Mouse (Mus musculus) hindbrain, embryonic 10.5 days (tissue): ENCODE data around the gene Tdg. TPM values are rescaled to one million over a fixed set of nuclear protein-coding genes. Genes with fewer than 3 reads are reported as not detected.
"Not testable (repeated sequence)": the region's sequence is repeated elsewhere in the genome, so short reads cannot be mapped to it uniquely, and the experiment has no call there.

Experiments used
- DNase-seq: peaks from one replicate; pipeline ENCODE4 v3.0.0-alpha.2; 2017; ENCODE audit warnings: low spot score
- H3K27ac ChIP-seq: fragments of 300-500 bp; sonication (generic); 2 replicates; pipeline ENCODE4 v1.5.1; 2016; ENCODE audit warnings: mild to moderate bottlenecking, moderate library complexity
- H3K27me3 ChIP-seq: fragments of 300-500 bp; sonication (generic); 2 replicates; pipeline ENCODE4 v1.6.1; 2016; ENCODE audit warnings: mild to moderate bottlenecking; ENCODE audit not compliant: poor library complexity, insufficient read depth, severe bottlenecking
- H3K36me3 ChIP-seq: fragments of 300-500 bp; sonication (generic); 2 replicates; pipeline ENCODE4 v1.6.1; 2016; ENCODE audit warnings: mild to moderate bottlenecking, moderate library complexity
- H3K4me1 ChIP-seq: fragments of 300-500 bp; sonication (generic); replicated peaks from 2 replicates; pipeline ENCODE4 v1.6.1; 2016; ENCODE audit warnings: mild to moderate bottlenecking
- H3K4me3 ChIP-seq: fragments of 300-500 bp; sonication (generic); 2 replicates; pipeline ENCODE4 v1.5.1; 2016; ENCODE audit warnings: mild to moderate bottlenecking, moderate library complexity
- H3K9me3 ChIP-seq: fragments of 300-500 bp; sonication (generic); 2 replicates; pipeline ENCODE4 v1.6.1; 2016; ENCODE audit warnings: mild to moderate bottlenecking, moderate library complexity
- WGBS: fragments of 180-500 bp; shearing (Covaris S2); methylation state at CpG from one replicate; pipeline ENCODE4 v1.1.7; 2016; 5-methylcytosine and 5-hydroxymethylcytosine counted together
- polyA plus RNA-seq: library from polyadenylated mRNA; unstranded; fragments of >200 nt; fragmentation: Nextera tagmentation; extraction: Ambion mirVana; gene quantifications from 2 replicates; pipeline ENCODE4 v1.2.1, GENCODE M21; 2016

The Tdg gene
- 264 and 265 TPM in 2 replicates for polyA plus RNA-seq

DNA sequence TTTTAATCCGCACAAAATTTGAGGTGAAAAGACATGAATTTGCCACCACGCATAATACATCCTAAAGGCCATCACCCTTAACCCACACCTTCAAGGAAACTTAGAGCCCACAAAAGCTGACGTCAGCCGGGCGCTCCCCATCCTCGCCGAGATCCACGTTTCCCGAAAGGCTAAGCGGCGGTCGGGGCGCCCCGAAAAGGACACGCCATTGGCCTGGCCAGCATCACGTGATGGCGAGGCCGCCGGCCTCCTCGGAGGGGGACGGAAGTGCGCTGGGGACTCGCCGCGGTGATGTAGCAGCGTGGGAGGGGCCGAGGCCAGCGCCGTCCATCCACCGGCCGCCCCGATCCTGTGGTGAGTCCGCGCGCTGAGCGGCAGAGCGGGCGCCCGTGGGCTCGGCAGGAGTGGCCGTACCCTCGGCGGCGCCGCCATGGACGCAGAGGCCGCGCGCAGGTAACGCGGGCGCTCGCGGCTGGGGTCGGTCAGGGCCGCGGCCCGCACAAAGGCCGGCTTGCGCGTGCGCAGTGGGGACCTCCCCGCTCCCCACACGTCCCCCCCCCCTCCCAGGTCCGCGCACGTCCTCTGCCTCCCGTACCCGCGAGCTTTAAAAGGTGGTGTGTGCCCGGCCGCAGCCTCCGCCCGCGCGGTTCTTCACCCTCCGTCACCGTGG is at the start of gene Tdg:
Gene Tdg (plus strand): TSS at position 243 of the 670 bp plus-strand sequence.
- not testable (repeated sequence) for H3K27me3 ChIP-seq, H3K9me3 ChIP-seq
- Histone ChIP-seq H3K36me3 (peaks cover 37% of the 10 kb centered on the region), H3K27ac (peak within 1 kb of the TSS; percentile 97), H3K4me3 (peak within 1 kb of the TSS; percentile 85), H3K4me1 (peaks cover 24% of the 10 kb centered on the region)
- 3% methylated on average over 69 of the region's 78 CpGs for WGBS
- peak; percentile 93 for DNase-seq

GRCm38 (mm10) chr10:82589673-82590072 is 40.0 kb upstream of the Tdg start:
- not testable (repeated sequence) for H3K4me1 ChIP-seq, H3K4me3 ChIP-seq, H3K27ac ChIP-seq, H3K36me3 ChIP-seq, DNase-seq, H3K27me3 ChIP-seq, H3K9me3 ChIP-seq
- 90% methylated on average over 9 of the region's 9 CpGs for WGBS

DNA sequence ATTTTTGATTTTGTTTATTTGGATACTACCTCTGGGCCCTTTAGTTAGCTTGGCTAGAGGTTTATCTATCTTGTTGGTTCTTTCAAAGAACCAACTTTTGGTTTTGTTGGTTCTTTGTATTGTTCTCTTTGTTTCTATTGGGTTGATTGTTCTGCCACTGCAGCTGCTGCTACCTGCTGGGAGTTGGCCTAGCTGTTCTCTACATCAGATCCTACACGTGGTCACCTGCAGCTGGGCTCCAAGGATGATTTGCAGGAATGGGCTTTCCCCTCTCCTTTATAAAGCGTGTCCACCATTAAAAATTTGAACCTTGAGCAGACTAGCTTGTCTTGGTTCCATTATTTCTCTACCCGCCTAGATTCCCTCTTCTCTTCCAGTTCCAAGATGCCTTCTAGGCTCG is 35.2 kb upstream of the Tdg start:
- DNase-seq, H3K27me3 ChIP-seq, H3K27ac ChIP-seq, H3K9me3 ChIP-seq, H3K4me3 ChIP-seq, H3K36me3 ChIP-seq, H3K4me1 ChIP-seq: not testable (repeated sequence)
- 70% methylated on average over 4 of the region's 4 CpGs for WGBS

- no peaks in the 10 kb centered on the region for H3K9me3 ChIP-seq
- peaks cover 23% of the 10 kb centered on the region for H3K36me3 ChIP-seq
- no peaks in the 10 kb centered on the region for H3K27me3 ChIP-seq
- peaks cover 7% of the 10 kb centered on the region for H3K4me1 ChIP-seq
- H3K4me3 ChIP-seq = peak overlapping the region; percentile 73
- H3K27ac ChIP-seq = peak overlapping the region; percentile 94
- DNase-seq = no peak
- WGBS = 30% methylated on average over 9 of the region's 9 CpGs
Observed at GRCm38 (mm10) chr10:82622235-82622634, 7.4 kb upstream of the Tdg start.

GRCm38 (mm10) chr10:82622671-82623552 is 6.7 kb upstream of the Tdg start, which contains the start of gene 1190007I07Rik:
1190007I07Rik (minus strand) TSS chr10:82623228.
- peak within 1 kb of the TSS; percentile 73 for H3K4me3 ChIP-seq
- no peaks in the 10 kb centered on the region for H3K27me3 ChIP-seq
- DNase-seq = peak; percentile 95
- H3K9me3 ChIP-seq = no peaks in the 10 kb centered on the region
- H3K27ac ChIP-seq = peak within 1 kb of the TSS; percentile 94
- peaks cover 7% of the 10 kb centered on the region for H3K4me1 ChIP-seq
- WGBS = under 1% methylated on average over 60 of the region's 61 CpGs
- peaks cover 18% of the 10 kb centered on the region for H3K36me3 ChIP-seq

DNA sequence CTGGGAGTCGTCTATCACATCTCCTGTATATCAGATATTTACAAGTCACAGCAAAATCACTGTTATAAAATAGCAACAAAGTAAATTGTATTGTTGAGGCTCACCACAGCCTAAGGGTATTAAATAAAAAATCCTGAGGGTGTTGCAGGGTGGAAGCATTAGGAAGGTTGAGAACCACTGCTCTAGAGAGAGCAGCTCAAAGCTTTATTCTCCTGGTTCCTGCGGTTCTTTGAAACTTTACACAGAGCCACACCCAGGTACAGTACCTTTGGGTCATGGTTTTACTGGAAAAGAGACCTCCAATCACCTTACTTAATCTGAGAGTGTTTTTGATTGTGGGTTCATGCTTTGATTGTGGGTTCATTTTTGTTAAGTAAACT is 6.1 kb upstream of the Tdg start:
- Histone ChIP-seq H3K4me3 (peak overlapping the region; percentile 73), H3K36me3 (peaks cover 15% of the 10 kb centered on the region), H3K27ac (peak overlapping the region; percentile 94)
- 7% methylated on average over 2 of the region's 2 CpGs for WGBS
- not testable (repeated sequence) for H3K9me3 ChIP-seq, H3K4me1 ChIP-seq, H3K27me3 ChIP-seq, DNase-seq

DNA sequence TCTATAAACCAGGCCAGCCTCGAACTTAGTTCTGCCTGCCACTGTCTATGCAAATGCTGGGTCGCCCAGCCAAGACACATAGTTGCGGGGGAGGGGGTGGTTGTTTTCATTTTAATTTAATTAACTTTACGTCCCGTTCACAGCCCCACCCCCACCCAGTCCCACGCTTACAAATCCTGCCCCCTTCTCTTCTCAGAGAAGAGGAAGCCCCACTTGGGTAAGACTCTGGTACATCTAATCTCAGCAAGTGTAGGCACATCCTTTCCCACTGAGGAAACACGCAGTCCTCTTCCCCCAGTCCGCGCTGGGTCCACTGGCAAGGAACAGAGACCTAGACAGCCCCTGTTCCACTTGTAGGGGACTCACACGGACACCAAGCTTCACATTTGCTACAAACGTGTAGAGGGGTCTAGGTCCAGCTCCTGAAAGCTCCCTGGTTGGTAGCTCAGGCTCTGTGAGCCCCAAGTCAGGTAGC is 480 bp upstream of the Tdg start:
- H3K27ac ChIP-seq = peak overlapping the region; percentile 97
- peak overlapping the region; percentile 85 for H3K4me3 ChIP-seq
- H3K27me3 ChIP-seq = no peaks in the 10 kb centered on the region
- peaks cover 24% of the 10 kb centered on the region for H3K4me1 ChIP-seq
- peaks cover 31% of the 10 kb centered on the region for H3K36me3 ChIP-seq
- peaks cover 7% of the 10 kb centered on the region; the same call in 1 of the 2 replicates for H3K9me3 ChIP-seq
- no peak for DNase-seq
- WGBS = 6% methylated on average over 11 of the region's 11 CpGs

- Histone ChIP-seq H3K4me3 (peak overlapping the region; percentile 85), H3K27ac (peak overlapping the region; percentile 97), H3K9me3 (peaks cover 7% of the 10 kb centered on the region; the same call in 1 of the 2 replicates), H3K4me1 (peaks cover 24% of the 10 kb centered on the region), H3K27me3 (no peaks in the 10 kb centered on the region), H3K36me3 (peaks cover 45% of the 10 kb centered on the region)
- DNase-seq = peak; percentile 14
- WGBS = 24% methylated on average over 7 of the region's 7 CpGs
Observed at GRCm38 (mm10) chr10:82630497-82630896, 869 bp downstream of the Tdg start.

DNA sequence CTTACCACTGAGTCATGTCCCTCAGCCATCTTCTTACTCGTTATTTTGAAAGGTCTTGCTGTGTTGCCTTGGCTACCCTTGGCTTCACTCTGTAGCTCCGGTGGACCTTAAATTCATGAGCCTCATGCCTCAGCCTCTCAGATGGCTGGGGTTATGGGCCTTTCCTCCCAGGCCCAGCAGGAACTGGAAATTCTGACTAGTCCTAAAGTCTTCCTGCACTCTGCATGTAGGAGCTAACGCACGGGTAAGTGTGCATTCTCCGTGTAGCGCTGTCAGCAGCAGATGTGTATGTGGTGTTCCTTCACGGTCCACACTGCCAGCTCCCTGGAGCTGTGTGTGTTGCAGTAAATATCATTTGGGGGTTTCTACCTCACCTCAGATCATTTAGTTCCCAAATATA is 1.5 kb downstream of the Tdg start:
- WGBS = 87% methylated on average over 7 of the region's 7 CpGs
- DNase-seq = no peak
- Histone ChIP-seq H3K4me1 (peaks cover 24% of the 10 kb centered on the region), H3K27me3 (no peaks in the 10 kb centered on the region), H3K9me3 (peaks cover 7% of the 10 kb centered on the region; the same call in 1 of the 2 replicates), H3K27ac (no peak overlapping the region), H3K4me3 (peak overlapping the region; percentile 85), H3K36me3 (peaks cover 51% of the 10 kb centered on the region)

DNA sequence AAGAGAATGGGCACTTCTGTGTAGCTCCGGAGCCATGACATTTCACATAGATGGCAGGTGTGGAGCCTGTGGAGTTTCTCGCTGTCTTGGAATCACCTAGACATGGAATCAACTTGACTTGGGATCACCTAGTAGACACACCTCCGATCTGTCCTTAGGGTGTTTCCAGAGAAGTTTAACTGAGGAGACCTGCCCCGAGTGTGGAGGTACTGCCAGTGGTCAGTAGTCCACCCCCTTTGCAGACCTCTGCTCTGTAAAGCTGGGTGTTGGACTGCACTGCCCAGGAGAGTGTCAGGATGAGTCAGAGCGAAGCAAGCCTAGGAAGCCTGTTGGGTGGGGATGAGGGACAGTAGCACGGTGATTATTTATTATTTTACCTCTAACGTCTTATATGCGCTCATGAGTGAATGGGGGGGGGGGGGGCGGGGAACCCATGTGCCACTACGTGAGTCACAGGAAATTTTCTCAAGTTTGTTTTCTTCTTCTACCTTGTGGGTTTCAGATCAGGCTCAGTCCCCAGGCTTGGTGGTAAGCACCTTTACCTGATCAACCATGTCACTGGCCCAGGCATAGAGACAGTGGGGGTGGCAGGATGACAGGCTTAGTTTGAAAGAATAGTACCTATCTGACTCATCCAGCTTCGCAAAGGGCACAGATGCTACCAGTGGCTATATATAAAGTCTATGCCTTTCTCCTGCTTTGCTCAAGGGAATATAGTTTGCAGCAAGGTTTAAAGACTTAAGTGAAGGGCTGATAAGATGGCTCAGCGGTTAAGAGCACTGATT is 3.1 kb downstream of the Tdg start:
- Histone ChIP-seq H3K4me3 (no peak overlapping the region), H3K36me3 (peaks cover 67% of the 10 kb centered on the region), H3K4me1 (peaks cover 24% of the 10 kb centered on the region), H3K27me3 (no peaks in the 10 kb centered on the region), H3K9me3 (peaks cover 7% of the 10 kb centered on the region; the same call in 1 of the 2 replicates), H3K27ac (no peak overlapping the region)
- DNase-seq = no peak
- 97% methylated on average over 12 of the region's 12 CpGs for WGBS

DNA sequence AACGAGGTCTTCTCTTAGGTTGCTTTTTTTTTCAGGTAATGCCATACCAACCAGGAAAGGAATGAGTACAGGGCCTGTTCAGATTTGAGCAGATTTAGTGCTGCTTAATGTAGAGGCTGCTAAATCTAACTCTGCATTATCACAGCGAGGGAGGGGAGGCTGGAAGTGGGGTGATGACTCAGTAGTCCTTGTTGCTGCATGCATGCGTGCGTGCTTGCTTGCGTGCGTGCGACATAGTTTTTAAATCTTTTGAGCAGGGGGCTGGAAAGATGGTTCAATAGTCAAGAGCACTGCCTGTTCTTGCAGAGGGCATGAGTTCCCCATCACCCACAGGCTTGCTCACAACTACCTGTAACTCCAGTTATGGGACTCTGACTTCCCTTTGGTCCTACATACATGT is 4.7 kb downstream of the Tdg start:
- 97% methylated on average over 7 of the region's 7 CpGs for WGBS
- Histone ChIP-seq H3K27ac (no peak overlapping the region), H3K4me1 (peaks cover 16% of the 10 kb centered on the region), H3K9me3 (peaks cover 7% of the 10 kb centered on the region; the same call in 1 of the 2 replicates), H3K27me3 (no peaks in the 10 kb centered on the region), H3K36me3 (peaks cover 83% of the 10 kb centered on the region), H3K4me3 (no peak overlapping the region)
- no peak for DNase-seq

GRCm38 (mm10) chr10:82636321-82636720 is 6.7 kb downstream of the Tdg start:
- Histone ChIP-seq H3K9me3 (peaks cover 7% of the 10 kb centered on the region; the same call in 1 of the 2 replicates), H3K4me3 (no peak overlapping the region), H3K36me3 (peaks cover 100% of the 10 kb centered on the region), H3K27me3 (no peaks in the 10 kb centered on the region), H3K27ac (no peak overlapping the region), H3K4me1 (peaks cover 5% of the 10 kb centered on the region)
- no peak for DNase-seq
- 93% methylated on average over 3 of the region's 3 CpGs for WGBS
